Mouse (Mus musculus) lung, postnatal 0 days (tissue): ENCODE results near the gene Gpr182.

Source experiments
- CTCF ChIP-seq: IDR thresholded peaks from 2 replicates; pipeline ENCODE4 v1.5.1; 2016; ENCODE audit warnings: antibody characterized with exemption, mild to moderate bottlenecking
- EP300 ChIP-seq: IDR thresholded peaks from 2 replicates; pipeline ENCODE4 v1.6.1; 2016; ENCODE audit warnings: antibody characterized with exemption, mild to moderate bottlenecking, control low read depth

GRCm38 (mm10) chr10:127739083-127739660 lies 12.4 kb downstream of the Gpr182 start, which contains the start of gene Zbtb39:
- TF ChIP-seq CTCF = peak; percentile 64
- no peak for TF ChIP-seq EP300
